ENCODE assay signal across 15 mouse cellular contexts in the genomic region with DNA sequence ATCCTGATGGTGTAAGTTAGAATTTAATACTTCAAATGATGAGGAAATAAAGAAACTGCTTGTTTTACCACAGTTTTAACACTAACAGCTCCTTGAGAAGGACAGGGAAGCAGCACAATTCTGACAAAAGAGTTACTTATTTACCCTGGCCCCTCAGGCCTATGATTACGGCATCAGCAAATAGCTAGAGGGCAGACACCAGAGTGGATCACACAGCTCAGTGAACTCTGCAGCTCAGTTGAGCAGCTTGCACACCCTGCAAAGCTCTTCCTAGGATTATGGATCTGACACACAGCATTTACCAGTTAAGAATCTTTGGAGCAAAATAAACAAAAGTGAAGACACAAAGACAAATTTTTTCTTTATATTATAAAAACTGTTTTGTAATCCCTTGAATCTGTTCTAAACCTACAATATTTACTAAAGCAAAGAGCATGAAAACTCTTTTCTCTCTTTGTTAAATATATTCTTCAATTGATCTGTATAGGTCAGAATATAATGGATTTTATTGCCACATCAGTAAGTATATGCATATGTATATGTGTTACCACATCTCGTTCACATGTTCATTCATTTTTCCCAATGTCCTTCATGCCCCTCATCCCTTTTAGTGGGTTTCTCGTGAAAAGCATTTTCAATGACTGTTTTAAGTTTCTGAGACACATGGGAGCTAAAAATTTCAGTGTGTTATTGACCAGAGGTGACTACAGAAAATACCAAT.
DNase-seq lines count a peak whose midpoint lies in the region; ATAC-seq and TF ChIP-seq lines count a peak whose summit lies in the region.
"Had no signal": no experiment of that assay in that cellular context is flagged by ENCODE, and none has a peak within 500 bp of the region (broad histone marks: within the 10 kb centered on the region; RNA-seq: fewer than 3 reads in every experiment).

No protein-coding gene starts in this region.

- H3K36me3 ChIP-seq in hindbrain, postnatal 0 days (ENCODE audit: insufficient read depth, low read length), result no peaks in the 10 kb centered on the region
- H3K36me3 ChIP-seq in hindbrain, embryonic 10.5 days, result no peaks in the 10 kb centered on the region
- no peaks in the 10 kb centered on the region for H3K36me3 ChIP-seq in kidney, embryonic 15.5 days
- H3K36me3 ChIP-seq in midbrain, postnatal 0 days (ENCODE audit: insufficient read depth, low read length), result no peaks in the 10 kb centered on the region
- H3K36me3 ChIP-seq in lung, postnatal 0 days (ENCODE audit: insufficient read depth, low read length), result no peaks in the 10 kb centered on the region
- H3K36me3 ChIP-seq: limb, embryonic 12.5 days had no signal

- no peaks in the 10 kb centered on the region for H3K4me1 ChIP-seq in hindbrain, postnatal 0 days (ENCODE audit: insufficient read depth, low read length)
- no peaks in the 10 kb centered on the region for H3K4me1 ChIP-seq in hindbrain, embryonic 10.5 days (replicated peaks)
- no peaks in the 10 kb centered on the region for H3K4me1 ChIP-seq in kidney, embryonic 15.5 days
- no peaks in the 10 kb centered on the region for H3K4me1 ChIP-seq in midbrain, postnatal 0 days (ENCODE audit: insufficient read depth, low read length)
- no peaks in the 10 kb centered on the region for H3K4me1 ChIP-seq in lung, postnatal 0 days (ENCODE audit: insufficient read depth, low read depth, low read length)
- no peaks in the 10 kb centered on the region for H3K4me1 ChIP-seq in lung, adult 2 months (ENCODE audit: control insufficient read depth, insufficient read depth, low read length)
- H3K4me1 ChIP-seq: limb, embryonic 12.5 days had no signal

- no peaks in the 10 kb centered on the region for H3K9me3 ChIP-seq in hindbrain, postnatal 0 days (ENCODE audit: low read length)
- no peaks in the 10 kb centered on the region for H3K9me3 ChIP-seq in hindbrain, embryonic 10.5 days
- no peaks in the 10 kb centered on the region for H3K9me3 ChIP-seq in kidney, embryonic 15.5 days (replicated peaks)
- H3K9me3 ChIP-seq in midbrain, postnatal 0 days (ENCODE audit: low read length), result no peaks in the 10 kb centered on the region
- no peaks in the 10 kb centered on the region for H3K9me3 ChIP-seq in lung, postnatal 0 days (ENCODE audit: low read length)
- H3K9me3 ChIP-seq: limb, embryonic 12.5 days had no signal

- H3K9ac ChIP-seq in hindbrain, postnatal 0 days (replicated peaks; ENCODE audit: low read length), result no peak overlapping the region
- H3K9ac ChIP-seq in kidney, embryonic 15.5 days, result no peak overlapping the region
- no peak overlapping the region for H3K9ac ChIP-seq in midbrain, postnatal 0 days (replicated peaks; ENCODE audit: low read length, poor library complexity, severe bottlenecking)
- H3K9ac ChIP-seq in lung, postnatal 0 days (replicated peaks; ENCODE audit: low read depth), result no peak overlapping the region
- H3K9ac ChIP-seq: hindbrain, embryonic 14.5 days; limb, embryonic 12.5 days; lung, embryonic 14.5 days had no signal

- WGBS in hindbrain, postnatal 0 days, result 44% methylated on average over 3 of the region's 3 CpGs
- WGBS in hindbrain, embryonic 10.5 days, result 53% methylated on average over 3 of the region's 3 CpGs
- 68% methylated on average over 3 of the region's 3 CpGs for WGBS in kidney, embryonic 15.5 days
- 47% methylated on average over 3 of the region's 3 CpGs for WGBS in midbrain, postnatal 0 days
- whole genome bisulfite sequencing in lung, postnatal 0 days, result 52% methylated on average over 3 of the region's 3 CpGs
- WGBS in lung, adult 2 months, result 56% methylated on average over 3 of the region's 3 CpGs

- no peak overlapping the region for H3K27ac ChIP-seq in hindbrain, postnatal 0 days
- no peak overlapping the region for H3K27ac ChIP-seq in hindbrain, embryonic 10.5 days
- no peak overlapping the region for H3K27ac ChIP-seq in kidney, embryonic 15.5 days
- H3K27ac ChIP-seq in midbrain, postnatal 0 days (ENCODE audit: low read depth, low read length), result no peak overlapping the region
- H3K27ac ChIP-seq in lung, postnatal 0 days (ENCODE audit: low read length), result no peak overlapping the region
- H3K27ac ChIP-seq: hindbrain, embryonic 14.5 days; limb, embryonic 12.5 days; stomach, postnatal 0 days had no signal

- peak; percentile 20 for DNase-seq in hindbrain, postnatal 0 days (ENCODE audit: low spot score)
- no peak for DNase-seq in hindbrain, embryonic 10.5 days (ENCODE audit: low spot score)
- DNase-seq in brain, embryonic 14.5 days (ENCODE audit: low read depth), result peak; percentile 62
- DNase-seq in midbrain, postnatal 0 days (ENCODE audit: low spot score), result peak; percentile 5
- no peak for DNase-seq in lung, postnatal 0 days (ENCODE audit: low spot score)
- no peak for DNase-seq in lung, adult 2 months
- DNase-seq: cerebellum, adult 11 months; cerebellum, postnatal 36 days; heart, adult 18-20 months; lung, embryonic 14.5 days had no signal

- TF ChIP-seq CTCF in hindbrain, postnatal 0 days (IDR thresholded peaks at IDR 0.05; ENCODE audit: low read depth), result no peak
- TF ChIP-seq CTCF in brain, embryonic 14.5 days (IDR thresholded peaks at IDR 0.05; ENCODE audit: borderline replicate concordance, extremely low read depth, insufficient read depth, insufficient read length), result no peak
- no peak for TF ChIP-seq CTCF in midbrain, postnatal 0 days (IDR thresholded peaks at IDR 0.05)
- TF ChIP-seq CTCF in lung, postnatal 0 days (IDR thresholded peaks at IDR 0.05), result no peak
- TF ChIP-seq CTCF in lung, adult 2 months (IDR thresholded peaks at IDR 0.05; ENCODE audit: insufficient read depth, low read length), result no peak

- TF ChIP-seq POLR2A in brain, embryonic 14.5 days (IDR thresholded peaks at IDR 0.05; ENCODE audit: borderline replicate concordance, extremely low read depth, insufficient read depth, insufficient read length, poor library complexity, severe bottlenecking), result no peak
- no peak for TF ChIP-seq POLR2A in lung, adult 2 months (IDR thresholded peaks at IDR 0.05; ENCODE audit: borderline replicate concordance, extremely low read depth, low read depth, low read length)

- no peak for ATAC-seq in hindbrain, postnatal 0 days
- peak; percentile 90 for ATAC-seq in kidney, embryonic 15.5 days (replicated peaks; ENCODE audit: low FRiP score)
- ATAC-seq in midbrain, postnatal 0 days (ENCODE audit: low FRiP score), result no peak
- no peak for ATAC-seq in lung, postnatal 0 days
- ATAC-seq: activated CD4-positive, CD25-positive, alpha-beta regulatory T cell, adult 4 months had no signal

- no peak for TF ChIP-seq EP300 in lung, postnatal 0 days (IDR thresholded peaks at IDR 0.05)

- H3K27me3 ChIP-seq in hindbrain, postnatal 0 days (ENCODE audit: insufficient read depth, low read length), result no peaks in the 10 kb centered on the region
- no peaks in the 10 kb centered on the region for H3K27me3 ChIP-seq in hindbrain, embryonic 10.5 days (ENCODE audit: insufficient read depth, poor library complexity, severe bottlenecking)
- H3K27me3 ChIP-seq in kidney, embryonic 15.5 days, result no peaks in the 10 kb centered on the region
- H3K27me3 ChIP-seq in midbrain, postnatal 0 days (ENCODE audit: insufficient read depth, low read length), result no peaks in the 10 kb centered on the region
- H3K27me3 ChIP-seq in lung, postnatal 0 days (replicated peaks; ENCODE audit: insufficient read depth, low read length), result no peaks in the 10 kb centered on the region
- H3K27me3 ChIP-seq: limb, embryonic 12.5 days had no signal

- H3K4me2 ChIP-seq in hindbrain, postnatal 0 days (ENCODE audit: low read depth, low read length), result no peak overlapping the region
- H3K4me2 ChIP-seq in kidney, embryonic 15.5 days, result no peak overlapping the region
- H3K4me2 ChIP-seq in midbrain, postnatal 0 days (ENCODE audit: low read depth, low read length, poor library complexity, severe bottlenecking), result no peak overlapping the region
- H3K4me2 ChIP-seq in lung, postnatal 0 days (replicated peaks; ENCODE audit: low read depth, low read length), result no peak overlapping the region
- H3K4me2 ChIP-seq: hindbrain, embryonic 14.5 days; limb, embryonic 12.5 days; lung, embryonic 14.5 days had no signal

- no peak overlapping the region for H3K4me3 ChIP-seq in hindbrain, postnatal 0 days (ENCODE audit: low read length)
- H3K4me3 ChIP-seq in hindbrain, embryonic 10.5 days, result no peak overlapping the region
- no peak overlapping the region for H3K4me3 ChIP-seq in kidney, embryonic 15.5 days (replicated peaks)
- H3K4me3 ChIP-seq in midbrain, postnatal 0 days (ENCODE audit: low read depth, low read length), result no peak overlapping the region
- H3K4me3 ChIP-seq in lung, postnatal 0 days (ENCODE audit: low read depth, low read length), result no peak overlapping the region
- H3K4me3 ChIP-seq in lung, adult 2 months (replicated peaks; ENCODE audit: extremely low read depth, low read depth, low read length), result no peak overlapping the region
- H3K4me3 ChIP-seq: limb, embryonic 12.5 days had no signal

Comparison
In these comparisons a context has a peak if more than half of its experiments do, and no peak if none do; other contexts are left out.
1. DNase-seq: peak in hindbrain, postnatal 0 days (single experiment), brain, embryonic 14.5 days (single experiment) and midbrain, postnatal 0 days (single experiment); none in hindbrain, embryonic 10.5 days (single experiment), lung, postnatal 0 days (single experiment) and lung, adult 2 months (single experiment).